Mouse (Mus musculus) CH12F3 (cell line): ENCODE data around the gene Gnai2.

ENCODE experiments used
- in situ Hi-C: fragments of 300-500 bp; cut with MboI; formaldehyde crosslinking; loops from 2 replicates; pipeline ENCODE4 v1.14.3; 2020; ENCODE audit warnings: low sequenced_read_pairs

The Gnai2 gene

DNA sequence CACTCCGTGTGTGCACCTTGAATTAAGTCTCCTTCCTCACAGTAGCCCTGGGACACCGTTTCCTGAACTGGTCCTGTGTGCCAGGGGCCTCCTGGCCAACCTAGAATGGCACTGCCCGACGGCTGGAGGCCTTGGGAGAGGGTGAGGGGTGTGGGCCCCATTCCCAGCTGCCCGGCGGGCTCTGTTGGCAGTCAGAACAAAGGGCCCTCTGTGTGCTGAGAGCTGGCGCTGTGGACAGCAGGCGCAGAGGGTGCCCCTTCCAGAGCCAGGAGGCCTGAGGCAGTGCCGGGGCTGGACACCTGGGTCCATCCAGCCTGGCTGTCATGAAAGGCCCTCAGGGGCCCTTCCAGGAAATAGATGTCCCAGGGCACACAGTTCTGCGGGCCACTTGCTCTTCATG, 24.4 kb upstream of the Gnai2 start:
- in situ Hi-C loops: no loop called here

DNA sequence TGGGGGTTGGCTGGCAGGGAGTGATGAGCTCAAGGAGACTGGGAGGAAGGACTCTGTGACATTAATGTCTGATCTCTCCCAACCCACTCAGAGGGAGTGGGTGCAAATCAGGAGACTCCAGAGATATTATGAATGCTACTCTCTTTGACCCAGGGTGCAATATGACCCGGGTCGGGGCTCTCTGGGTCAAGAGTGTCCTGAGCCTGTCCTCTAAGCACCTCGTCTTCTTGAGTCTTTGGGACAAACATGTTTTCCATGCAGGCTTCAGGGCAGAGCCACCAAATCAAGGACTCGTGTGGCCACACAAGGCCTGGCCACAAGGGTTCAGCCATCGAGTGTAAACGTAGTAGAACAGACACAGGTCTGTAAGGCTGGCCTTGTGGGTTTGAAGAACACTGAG, 22.9 kb upstream of the Gnai2 start:
- in situ Hi-C loops: no loop called here

- in situ Hi-C loops: no loop called here
These were observed 22.0 kb upstream of the Gnai2 start for GRCm38 (mm10) chr9:107657144-107657543.

DNA sequence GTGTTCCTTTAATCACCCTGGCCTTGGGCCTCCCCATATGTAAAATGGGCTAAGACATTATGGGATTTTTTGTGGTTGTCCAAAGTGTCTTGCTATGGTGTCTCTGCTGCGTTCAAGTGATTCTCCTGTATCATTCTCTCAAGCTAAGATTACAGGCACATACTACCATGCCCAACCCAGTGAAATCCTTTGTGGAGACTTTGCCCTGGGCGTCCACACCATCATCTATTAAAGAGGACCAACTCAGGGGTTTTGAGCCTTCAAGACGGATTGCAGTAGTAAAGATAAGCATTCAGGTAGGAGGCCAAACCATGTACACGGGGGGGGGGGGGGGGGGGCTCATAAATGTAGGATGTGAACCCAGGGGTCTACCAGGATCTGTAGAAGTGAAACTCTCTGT, 19.4 kb upstream of the Gnai2 start:
- in situ Hi-C loops: no loop called here

- in situ Hi-C loops: no loop called here
These were observed 18.3 kb upstream of the Gnai2 start for GRCm38 (mm10) chr9:107653474-107653873.

- in situ Hi-C loops: no loop called here
These were observed 15.7 kb upstream of the Gnai2 start for GRCm38 (mm10) chr9:107650708-107651481.

GRCm38 (mm10) chr9:107650225-107650624, 15.1 kb upstream of the Gnai2 start:
- in situ Hi-C loops: no loop called here

GRCm38 (mm10) chr9:107648767-107649166, 13.6 kb upstream of the Gnai2 start:
- in situ Hi-C loops: no loop called here

- in situ Hi-C loops: no loop called here
These were observed 11.8 kb upstream of the Gnai2 start for GRCm38 (mm10) chr9:107646975-107647374.

DNA sequence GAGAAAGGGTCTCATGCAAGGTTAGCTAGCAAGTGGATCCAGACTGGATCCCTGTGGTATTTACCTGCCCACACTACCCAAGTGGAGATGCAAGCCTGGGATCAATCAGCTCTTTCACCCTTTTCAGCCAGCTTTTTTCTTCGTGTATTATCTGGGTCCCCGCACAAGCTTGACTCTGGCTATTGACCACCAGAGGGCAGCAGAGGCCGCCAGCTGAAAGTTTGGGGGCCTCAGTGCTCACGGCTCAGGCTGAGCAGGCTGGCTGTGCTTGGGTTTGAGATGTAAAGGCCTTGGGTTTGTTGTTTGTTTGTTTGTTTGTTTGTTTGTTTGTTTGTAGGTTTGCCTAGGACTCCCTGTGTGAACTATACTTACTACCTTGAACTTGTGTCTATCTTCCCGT, 10.4 kb upstream of the Gnai2 start:
- in situ Hi-C loops: no loop called here

DNA sequence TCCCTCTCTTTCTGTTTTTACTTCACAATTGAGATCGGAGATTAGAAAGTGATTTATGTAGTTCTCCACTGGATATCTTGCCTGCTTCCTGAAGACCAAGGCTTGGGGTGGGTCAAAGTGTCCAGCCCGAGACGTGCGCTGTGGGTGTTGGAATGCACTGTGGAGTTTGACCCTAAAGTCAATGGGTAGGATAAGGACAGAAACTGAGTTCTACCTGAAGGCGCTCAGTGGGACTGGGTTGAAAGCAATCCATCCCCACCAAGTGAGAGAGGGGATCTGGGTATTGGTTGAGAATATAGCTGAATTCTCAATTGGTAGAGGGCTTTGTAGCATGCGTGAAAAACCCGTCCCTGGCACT, 10.0 kb upstream of the Gnai2 start:
- in situ Hi-C loops: no loop called here

DNA sequence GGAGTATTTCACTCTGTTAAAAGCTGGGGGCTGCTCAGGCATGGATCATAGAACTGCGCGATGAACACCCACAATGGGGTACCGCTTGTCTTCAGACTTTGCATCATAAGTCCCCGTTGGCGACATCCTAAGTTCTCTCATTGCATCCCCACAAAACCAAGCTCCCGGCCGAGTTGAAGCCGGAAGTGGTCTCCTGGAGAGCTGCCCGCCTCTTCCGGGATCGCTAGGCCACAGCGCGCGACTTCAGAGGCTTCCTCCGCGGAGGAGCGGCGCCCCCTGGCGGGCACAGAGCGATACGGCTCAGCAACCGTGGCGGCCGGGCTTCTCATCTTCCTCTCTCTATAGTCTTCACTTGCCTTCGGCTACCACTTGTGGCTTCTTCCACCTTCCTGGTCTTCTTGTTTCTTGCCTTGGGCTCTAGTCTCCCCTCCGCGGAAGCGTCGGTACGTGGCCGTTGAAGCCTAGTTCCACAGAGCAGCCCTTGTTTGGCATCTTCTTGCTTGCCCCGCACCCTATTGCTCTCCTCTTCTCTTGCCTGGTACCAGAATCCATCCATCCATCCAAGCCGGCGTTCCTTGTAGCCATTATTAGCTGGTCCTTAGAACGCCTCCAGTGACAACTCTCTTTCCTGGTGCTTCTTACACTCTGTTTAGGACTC, 9.5 kb upstream of the Gnai2 start:
- in situ Hi-C loops: no loop called here

- in situ Hi-C loops: no loop called here
These were observed 8.5 kb upstream of the Gnai2 start for GRCm38 (mm10) chr9:107643544-107644214.

DNA sequence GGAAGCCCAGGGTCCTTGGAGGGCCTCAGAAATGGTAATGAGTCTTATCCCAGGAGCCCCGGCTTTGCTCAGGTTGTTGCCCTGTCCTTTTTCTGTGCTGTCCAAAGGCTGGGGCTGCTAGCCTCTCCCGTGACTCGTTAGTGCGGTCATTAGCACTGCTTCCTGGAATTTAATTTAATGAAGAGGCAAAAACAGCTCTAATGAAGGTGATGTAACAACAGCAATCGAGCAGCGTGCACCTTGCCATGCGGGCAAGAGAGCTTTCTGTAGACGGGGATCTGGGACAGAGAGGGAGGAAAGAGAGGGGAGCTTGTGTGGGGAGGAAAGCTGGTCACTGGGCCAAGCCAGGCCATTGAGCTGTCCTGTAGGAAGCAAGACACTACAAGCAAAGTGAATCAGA, 6.5 kb upstream of the Gnai2 start:
- in situ Hi-C loops: no loop called here

GRCm38 (mm10) chr9:107640257-107640772, 5.1 kb upstream of the Gnai2 start:
- in situ Hi-C loops: no loop called here

DNA sequence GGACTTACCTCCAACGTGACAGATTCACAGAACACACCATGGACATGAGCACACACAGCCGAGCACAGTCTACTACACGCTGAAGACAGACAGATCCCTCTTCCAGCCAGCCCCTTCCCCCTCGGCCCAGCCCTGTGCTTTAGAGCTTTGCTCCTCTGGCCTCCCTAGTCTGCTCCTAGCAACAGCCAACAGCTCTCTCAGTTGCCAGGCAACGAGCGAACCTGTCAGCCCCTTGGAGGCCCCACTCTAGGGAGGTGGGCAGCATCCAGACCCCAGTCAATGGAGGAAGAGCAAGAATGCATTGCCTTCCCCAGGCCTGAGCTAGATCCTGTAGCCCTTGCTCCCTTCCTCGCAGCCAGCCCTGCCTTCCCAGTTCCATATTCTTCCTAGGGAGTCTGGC, 1.9 kb upstream of the Gnai2 start:
- in situ Hi-C loops: no loop called here

GRCm38 (mm10) chr9:107634406-107635278, 525 bp downstream of the Gnai2 start:
- in situ Hi-C loops: no loop called here

DNA sequence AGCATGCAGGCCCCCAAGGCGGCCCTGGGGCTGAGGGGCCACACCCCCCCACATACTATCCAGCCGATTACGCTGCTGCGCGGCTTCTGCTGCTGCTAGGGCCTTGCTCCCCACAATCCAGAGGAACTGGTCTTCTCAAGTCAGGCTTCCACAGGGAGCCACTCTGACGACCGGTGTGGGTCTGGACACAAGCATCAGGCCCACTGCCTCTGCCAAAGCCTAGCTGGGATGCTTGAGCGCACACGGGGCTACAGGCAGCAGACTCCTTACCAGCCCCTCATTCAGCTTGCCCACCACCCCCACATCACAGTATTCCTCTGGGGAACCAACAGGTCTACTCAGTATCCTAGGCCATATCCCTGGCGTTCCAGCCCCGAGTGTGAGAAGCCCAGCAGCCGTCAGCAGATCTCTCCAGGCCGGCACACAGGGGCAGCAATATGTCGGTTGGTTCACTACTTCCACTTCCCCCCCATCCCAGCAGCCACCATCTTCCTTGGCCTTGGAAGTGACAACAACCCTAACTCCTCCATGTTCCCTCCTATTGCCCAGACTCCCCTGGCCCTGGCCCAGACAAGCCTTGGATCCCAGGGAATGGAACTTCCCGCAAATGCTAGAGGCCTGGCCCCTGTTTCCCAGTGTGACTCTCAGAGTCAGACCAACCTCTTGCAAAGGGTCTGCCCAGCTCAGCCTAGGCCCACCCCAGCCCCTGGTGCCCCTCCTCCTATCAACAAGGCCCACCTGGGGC, 1.3 kb downstream of the Gnai2 start:
- in situ Hi-C loops: no loop called here

GRCm38 (mm10) chr9:107633091-107633660, 2.0 kb downstream of the Gnai2 start:
- in situ Hi-C loops: no loop called here

DNA sequence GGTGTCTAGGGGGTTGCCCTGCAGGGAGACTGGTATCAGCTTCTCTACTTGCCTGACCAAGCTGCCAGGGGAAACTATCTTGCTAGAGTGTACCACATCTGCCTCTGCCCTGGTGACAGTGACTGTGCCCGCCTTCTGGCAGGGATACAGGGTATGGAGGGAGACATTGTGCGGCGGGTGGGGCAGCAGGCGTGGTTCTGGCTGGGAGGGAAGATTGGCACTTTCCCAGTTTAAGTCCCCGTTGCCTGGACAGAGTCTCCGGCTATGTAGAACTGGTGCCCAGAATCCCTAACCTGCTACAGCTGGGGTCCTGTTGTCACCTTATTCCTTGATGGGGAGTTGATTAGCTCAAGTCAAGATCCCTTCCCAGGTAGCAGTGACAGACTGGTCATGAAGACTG, 2.7 kb downstream of the Gnai2 start:
- in situ Hi-C loops: no loop called here
